Mouse (Mus musculus): ENCODE data around the gene 1700061G19Rik. TPM values are rescaled to one million over a fixed set of nuclear protein-coding genes. Genes with fewer than 3 reads are reported as not detected.
A peak's percentile ranks its signal among the peaks of the same experiment; 100 is the strongest.

Gene 1700061G19Rik
- total RNA-seq, 2 experiments from 2014 or later: not detected

GRCm38 (mm10) chr17:56917166-56917565 lies 41.9 kb downstream of the 1700061G19Rik start:
- DNase-seq (ENCODE audit: low spot score in 2 of 2): no peak

DNA sequence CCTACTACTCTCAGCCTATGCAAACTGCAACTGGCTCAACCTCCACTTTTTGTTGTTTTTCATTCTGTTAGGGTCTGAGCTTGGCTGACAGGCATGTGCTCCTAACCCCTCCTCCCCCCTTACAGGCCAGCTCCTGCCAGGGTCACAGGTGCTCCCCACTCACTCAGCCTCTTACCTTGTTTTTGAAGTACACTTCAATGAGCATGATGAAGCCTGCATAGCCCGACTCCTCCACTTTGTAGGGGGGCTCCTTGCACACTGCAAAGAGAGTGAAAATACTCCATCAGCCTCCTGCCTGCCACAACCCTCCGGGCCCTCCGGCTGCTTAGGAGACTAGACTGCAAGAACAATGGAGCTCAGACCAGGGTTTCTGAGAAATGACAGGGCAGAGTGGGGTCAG lies 44.4 kb downstream of the 1700061G19Rik start:
- no peak for DNase-seq (ENCODE audit: low spot score in 2 of 2)

GRCm38 (mm10) chr17:56925998-56926397 lies 50.7 kb downstream of the 1700061G19Rik start:
- DNase-seq (ENCODE audit: low spot score in 2 of 2): no peak

- no peak for DNase-seq (ENCODE audit: low spot score in 2 of 2)
Measured at GRCm38 (mm10) chr17:56929101-56929500, 53.8 kb downstream of the 1700061G19Rik start.

- DNase-seq (ENCODE audit: low spot score in 2 of 2): no peak
Measured at GRCm38 (mm10) chr17:56929530-56929929, 54.3 kb downstream of the 1700061G19Rik start.

DNA sequence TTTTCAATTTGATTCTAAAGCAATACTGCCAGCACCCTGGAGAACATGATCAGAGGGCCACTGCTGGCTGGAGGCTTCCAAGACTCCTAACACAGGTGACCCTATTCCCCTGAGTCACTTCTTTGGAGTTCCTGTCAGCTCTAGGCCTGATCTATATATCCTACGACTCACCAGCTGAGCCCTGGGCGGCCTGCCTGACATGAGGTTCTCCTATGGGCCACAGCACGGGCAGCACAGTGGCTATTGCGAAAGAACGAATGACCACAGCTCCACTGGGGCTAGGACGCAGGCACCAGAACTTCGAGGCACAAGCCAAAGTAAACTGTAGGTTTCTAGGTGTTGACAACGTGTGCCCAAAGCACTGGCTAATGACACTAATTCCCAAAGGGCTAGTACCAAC lies 54.7 kb downstream of the 1700061G19Rik start:
- DNase-seq (ENCODE audit: low spot score in 2 of 2): no peak

DNA sequence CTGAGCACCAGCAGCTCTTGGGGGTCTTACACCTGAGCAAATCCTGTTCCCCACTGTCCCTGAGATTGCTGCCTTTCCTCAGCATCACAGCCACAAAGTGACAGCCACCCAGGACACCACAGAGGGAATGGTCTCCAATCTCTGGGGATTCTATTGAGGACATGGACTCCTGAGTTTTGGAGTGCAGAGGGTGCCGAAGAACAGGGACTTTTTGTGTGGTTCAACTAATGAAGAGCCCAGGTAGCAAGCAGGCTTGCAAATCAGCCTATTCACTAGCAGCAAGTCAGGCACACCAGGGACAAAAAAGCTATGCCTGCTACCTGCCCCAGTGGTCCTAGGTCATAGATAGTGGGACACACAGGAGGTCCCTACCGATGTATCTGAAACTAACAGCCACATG lies 58.1 kb downstream of the 1700061G19Rik start:
- DNase-seq (ENCODE audit: low spot score in 2 of 2): no peak

- DNase-seq (ENCODE audit: low spot score in 2 of 2): no peak
Measured at GRCm38 (mm10) chr17:56934545-56935330, 59.5 kb downstream of the 1700061G19Rik start.

GRCm38 (mm10) chr17:56935363-56936131 lies 60.3 kb downstream of the 1700061G19Rik start, which contains the start of gene Mllt1:
TSS of gene Mllt1 (minus strand) at chr17:56935415.
- peak; percentile 99 for DNase-seq (ENCODE audit: low spot score in 2 of 2)

DNA sequence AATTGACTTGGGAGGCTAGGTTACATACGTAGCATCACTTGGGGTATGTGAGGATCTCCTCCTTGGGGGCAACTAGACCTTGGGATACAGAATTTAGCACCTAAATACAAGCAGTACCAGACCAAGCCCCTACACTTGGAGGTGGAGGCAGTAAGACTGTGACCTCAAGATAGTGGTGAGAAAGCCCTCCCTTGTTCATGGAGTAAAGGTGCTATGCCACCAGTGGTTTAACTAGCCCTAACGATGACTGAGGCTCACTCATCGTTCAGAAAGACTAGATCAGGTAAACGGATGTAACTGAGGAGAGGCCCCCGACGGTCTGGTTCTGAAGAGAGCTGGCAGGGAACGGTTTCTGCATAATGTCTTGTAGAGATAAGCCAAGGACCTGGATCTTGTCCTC lies 61.5 kb downstream of the 1700061G19Rik start:
- DNase-seq (ENCODE audit: low spot score in 2 of 2): no peak

Other genes with a start within 250 kb of the 1700061G19Rik start
- 10 to 100 TPM; 58.1 to 59.2 TPM for gene Lonp1, start 248.6 kb upstream of the 1700061G19Rik start, total RNA-seq (2021)
- not detected for gene Catsperd, start 247.3 kb upstream of the 1700061G19Rik start, total RNA-seq (2021)
- 10 to 100 TPM; 58.6 to 59.4 TPM for gene Ranbp3, start 202.2 kb upstream of the 1700061G19Rik start, total RNA-seq (2021)
- 100 to 1,000 TPM; 358 to 365 TPM for gene Ndufa11, start 157.7 kb upstream of the 1700061G19Rik start, total RNA-seq (2021)
- 1 to 10 TPM; 7.5 to 8.0 TPM for gene Vmac, start 157.5 kb upstream of the 1700061G19Rik start, total RNA-seq (2021)
- 1 to 10 TPM; 1.0 to 1.9 TPM for gene Nrtn, start 117.9 kb upstream of the 1700061G19Rik start, total RNA-seq (2021)
- gene Dus3l, start 110.7 kb upstream of the 1700061G19Rik start, total RNA-seq (2021): 10 to 100 TPM; 21.6 to 21.7 TPM
- under 1 TPM; 0.47 to 0.49 TPM for gene Prr22, start 105.2 kb upstream of the 1700061G19Rik start, total RNA-seq (2021)
- 10 to 100 TPM in 1 of 2 experiments, 1 to 10 TPM in 1; 8.2 to 10.6 TPM for gene Rfx2, start 44.5 kb upstream of the 1700061G19Rik start, total RNA-seq (2021)
- gene Acsbg2, start 1.0 kb upstream of the 1700061G19Rik start, total RNA-seq (2021): not detected
- gene Mllt1, start 59.9 kb downstream of the 1700061G19Rik start, total RNA-seq (2021): 10 to 100 TPM; 23.9 to 27.2 TPM
- gene Acer1, start 106.6 kb downstream of the 1700061G19Rik start, total RNA-seq (2021): not detected
- 10 to 100 TPM; 35.6 to 41.4 TPM for gene Clpp, start 114.8 kb downstream of the 1700061G19Rik start, total RNA-seq (2021)
- gene Alkbh7, start 121.9 kb downstream of the 1700061G19Rik start, total RNA-seq (2021): 10 to 100 TPM; 36.6 to 37.0 TPM
- gene Pspn, start 124.5 kb downstream of the 1700061G19Rik start, total RNA-seq (2021): not detected
- 10 to 100 TPM; 31.9 to 34.9 TPM for gene Gtf2f1, start 135.8 kb downstream of the 1700061G19Rik start, total RNA-seq (2021)
- gene Gm17949, start 136.0 kb downstream of the 1700061G19Rik start, total RNA-seq (2021): not detected
- 10 to 100 TPM; 87.0 to 87.7 TPM for gene Khsrp, start 156.0 kb downstream of the 1700061G19Rik start, total RNA-seq (2021)
- not detected for gene Slc25a41, start 166.2 kb downstream of the 1700061G19Rik start, total RNA-seq (2021)
- under 1 TPM; 0.49 to 0.67 TPM for gene Crb3, start 183.6 kb downstream of the 1700061G19Rik start, total RNA-seq (2021)
- 10 to 100 TPM; 35.5 to 35.7 TPM for gene Slc25a23, start 184.4 kb downstream of the 1700061G19Rik start, total RNA-seq (2021)
- 1 to 10 TPM; 2.1 TPM for gene Dennd1c, start 203.0 kb downstream of the 1700061G19Rik start, total RNA-seq (2021)
- gene Tubb4a, start 212.3 kb downstream of the 1700061G19Rik start, total RNA-seq (2021): 1 to 10 TPM; 4.0 to 4.8 TPM
- gene Tnfsf9, start 229.8 kb downstream of the 1700061G19Rik start, total RNA-seq (2021): 1 to 10 TPM; 1.3 to 1.4 TPM

Data from gastrocnemius, postnatal 4 days (tissue).